Mouse (Mus musculus) cerebellum, adult 11 months (tissue): Measurements from ENCODE around the gene Pde11a.
A peak's percentile ranks its signal among the peaks of the same experiment; 100 is the strongest.

Experiments used
- DNase-seq: peaks from one replicate; pipeline ENCODE4 v3.0.0; 2022

Gene Pde11a

DNA sequence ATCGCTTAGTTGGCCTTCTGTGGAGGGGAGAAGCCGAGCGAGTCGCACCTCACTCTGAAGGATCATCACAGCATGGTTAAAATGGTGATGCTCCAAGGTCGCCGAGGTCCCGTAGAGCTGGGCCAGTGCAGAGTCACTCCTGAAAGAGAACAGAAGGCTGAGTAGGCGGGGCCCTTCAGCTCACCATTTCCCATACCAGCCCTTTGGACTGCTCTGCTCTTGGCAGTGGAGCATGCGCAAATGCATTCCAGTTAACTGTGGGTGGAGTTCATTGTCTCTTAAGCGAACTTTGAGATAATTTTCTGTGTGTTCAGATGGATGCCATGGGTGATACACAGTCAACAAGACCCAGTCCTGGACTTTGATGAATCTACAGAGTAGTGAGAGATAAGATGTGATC, 288.5 kb downstream of the Pde11a start:
- DNase-seq, result no peak

DNA sequence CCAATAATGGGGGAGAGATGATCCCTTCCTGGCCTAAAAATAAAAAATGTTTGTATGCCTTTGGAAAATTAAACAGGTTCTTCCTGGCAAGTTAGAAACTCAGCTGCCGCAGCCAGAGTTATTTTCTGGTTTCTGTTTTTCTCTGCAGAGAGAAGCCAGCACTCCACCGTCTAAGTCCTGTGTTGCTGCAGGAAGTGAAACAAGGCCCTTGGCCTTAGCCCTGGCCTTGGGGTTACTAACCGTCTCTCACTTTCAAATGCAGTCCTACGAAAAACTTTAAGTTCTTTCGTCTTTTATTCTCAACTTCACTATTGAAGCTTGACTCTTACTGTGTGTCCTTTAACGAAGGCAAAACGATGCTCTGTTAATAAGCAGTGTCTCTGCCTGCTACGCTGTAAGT, 289.0 kb downstream of the Pde11a start:
- DNase-seq, result no peak

DNA sequence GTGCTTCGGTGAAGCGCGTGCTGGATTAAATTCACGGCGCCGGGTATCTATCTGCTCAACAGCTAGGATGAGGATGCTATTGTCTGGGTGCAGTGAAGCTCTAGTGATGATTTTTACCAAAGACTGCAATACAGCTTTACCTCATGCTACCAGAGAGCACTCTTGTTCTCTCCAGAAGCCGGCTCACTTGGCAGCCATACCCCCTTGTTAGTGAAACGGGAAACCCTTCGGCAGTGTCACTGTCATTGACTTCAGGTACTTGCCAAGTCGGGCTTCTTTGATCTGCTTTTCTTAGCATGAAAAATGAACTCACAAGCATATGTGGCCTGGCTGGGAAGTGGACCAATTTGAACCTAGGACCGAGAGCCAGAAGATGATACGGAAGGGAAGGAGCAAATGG, 290.8 kb downstream of the Pde11a start:
- DNase-seq, result no peak

DNA sequence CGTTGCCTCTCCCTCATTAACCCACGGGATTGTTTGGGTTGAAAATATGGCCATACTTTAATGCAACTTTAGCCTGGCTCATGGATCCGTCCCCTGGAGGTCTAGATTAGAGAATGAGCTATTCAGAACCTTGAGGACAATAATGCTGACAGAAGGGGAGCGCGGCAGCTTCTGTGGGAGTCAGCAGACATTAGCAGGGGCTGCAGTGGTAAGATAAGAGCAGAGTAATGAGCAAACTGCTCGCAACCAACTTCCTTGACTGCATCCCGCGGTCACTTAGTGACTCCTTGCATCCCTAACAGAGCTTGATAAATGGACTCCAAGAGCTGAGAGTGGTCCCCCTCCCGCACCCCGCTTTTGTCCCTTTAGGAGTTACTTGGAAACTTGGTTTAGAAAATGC, 296.4 kb downstream of the Pde11a start:
- DNase-seq, result no peak

DNA sequence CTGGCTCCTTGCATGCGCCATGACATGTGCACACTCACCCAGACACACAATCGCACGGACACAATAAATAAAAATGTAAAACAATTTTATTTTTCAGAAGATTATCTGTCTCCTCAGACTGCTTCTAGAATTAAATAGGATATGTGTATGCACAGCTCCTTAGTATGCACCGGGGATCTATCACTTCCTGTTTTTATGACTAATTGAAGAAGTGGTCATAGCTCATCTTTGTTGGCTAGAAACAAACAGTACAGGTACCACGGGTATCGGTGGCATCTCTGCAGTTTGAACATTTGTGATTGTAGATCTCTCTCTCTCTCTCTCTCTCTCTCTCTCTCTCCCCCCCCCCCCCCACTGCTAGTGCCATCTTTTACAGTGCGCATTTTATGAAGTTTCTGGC, 298.5 kb downstream of the Pde11a start:
- DNase-seq, result no peak

DNA sequence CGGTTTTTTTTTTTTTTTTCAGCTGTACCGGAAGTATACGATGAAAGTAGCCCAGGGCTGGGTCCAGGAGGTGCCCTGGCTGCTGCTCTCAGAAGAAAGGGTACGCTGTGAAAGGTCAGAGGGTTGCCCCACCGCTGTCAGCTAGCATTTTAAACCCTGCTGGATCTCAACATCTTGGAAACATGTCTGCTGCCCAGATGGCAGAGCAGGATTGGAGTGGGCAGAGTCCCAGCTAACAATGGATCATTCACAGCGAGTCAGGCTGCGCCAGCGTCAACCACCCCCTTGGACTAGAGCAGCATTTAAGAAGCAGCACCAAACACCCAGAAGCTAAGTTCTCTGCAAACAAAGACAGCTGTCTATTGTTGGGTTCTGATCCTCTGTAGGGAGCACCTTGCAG, 308.5 kb downstream of the Pde11a start:
- peak; percentile 43 for DNase-seq

DNA sequence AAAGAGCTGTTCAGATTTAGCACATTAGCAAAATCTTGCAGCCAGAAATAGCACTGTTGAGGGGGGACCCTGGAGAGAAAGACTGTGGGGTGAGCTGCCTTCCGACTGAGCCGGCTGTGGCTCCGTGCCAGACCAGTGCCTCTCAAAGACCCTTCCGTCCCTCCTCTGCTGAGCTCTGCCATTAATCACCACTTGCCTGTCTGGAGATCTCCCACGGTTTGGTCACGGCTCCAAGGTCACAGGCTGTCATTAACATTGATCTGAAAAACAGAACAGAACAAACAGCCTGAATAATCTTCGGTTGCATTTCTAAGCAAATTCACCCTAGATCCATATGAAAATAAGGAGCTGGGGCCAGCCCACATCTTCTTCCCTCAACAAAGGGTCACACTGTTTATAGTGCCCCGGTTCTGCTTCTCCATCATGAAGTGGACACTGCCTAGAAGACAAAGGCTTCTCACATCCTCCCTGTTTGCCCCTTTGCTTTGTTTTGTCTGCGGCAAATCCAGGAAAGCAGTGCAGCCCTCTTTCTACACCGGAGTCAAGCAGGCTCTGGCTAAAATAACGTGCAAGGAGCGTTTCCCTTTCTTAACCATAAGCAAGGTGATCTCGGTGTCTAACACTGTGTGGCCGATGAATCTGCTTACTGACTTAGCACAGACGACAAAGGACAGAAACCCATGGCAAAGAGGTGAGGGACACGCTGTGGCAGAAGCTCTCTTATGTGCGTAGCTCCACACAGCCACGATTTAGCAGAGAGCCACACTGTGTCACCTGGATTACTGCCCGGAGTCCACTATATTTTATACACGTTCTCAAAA, 309.3 kb downstream of the Pde11a start:
- peak; percentile 27 for DNase-seq

DNA sequence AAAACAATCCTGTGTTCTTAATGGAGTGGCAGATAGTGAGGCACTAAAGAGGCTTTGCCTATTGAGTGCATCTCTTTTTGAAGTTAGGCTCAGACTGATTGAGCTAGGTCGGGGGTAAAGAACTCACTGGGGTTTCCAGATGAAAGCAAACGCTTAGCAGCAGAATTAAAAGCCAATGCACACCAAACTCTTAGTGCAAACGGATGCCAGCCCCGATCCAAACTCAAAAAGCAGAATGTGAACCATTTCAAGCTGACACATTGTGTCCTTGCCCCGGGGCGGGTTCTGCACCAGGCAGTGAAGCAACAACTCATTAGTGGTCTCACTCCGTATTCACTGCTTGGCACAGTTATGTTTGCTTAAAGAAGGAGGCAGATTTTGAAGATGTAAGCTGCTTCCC, 321.7 kb downstream of the Pde11a start:
- no peak for DNase-seq

DNA sequence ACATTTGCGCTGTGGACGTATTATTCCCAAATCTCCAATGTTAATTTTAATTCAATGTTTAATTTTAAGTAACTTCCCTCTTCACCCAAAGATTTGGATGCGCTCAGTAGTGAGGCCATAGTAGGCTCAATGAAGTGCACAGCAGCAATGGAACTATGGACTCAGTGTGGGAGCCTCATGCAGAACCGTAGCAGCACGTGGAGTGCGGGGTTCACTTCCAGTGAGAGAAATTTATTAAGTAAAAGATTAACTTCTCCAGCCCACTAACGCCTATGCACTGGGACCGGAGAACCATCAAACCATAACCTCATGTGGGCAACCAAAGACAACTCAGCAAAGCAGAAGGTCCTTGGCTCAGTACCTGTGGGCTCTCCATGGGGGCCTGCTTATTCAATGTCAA, 322.4 kb downstream of the Pde11a start:
- no peak for DNase-seq

DNA sequence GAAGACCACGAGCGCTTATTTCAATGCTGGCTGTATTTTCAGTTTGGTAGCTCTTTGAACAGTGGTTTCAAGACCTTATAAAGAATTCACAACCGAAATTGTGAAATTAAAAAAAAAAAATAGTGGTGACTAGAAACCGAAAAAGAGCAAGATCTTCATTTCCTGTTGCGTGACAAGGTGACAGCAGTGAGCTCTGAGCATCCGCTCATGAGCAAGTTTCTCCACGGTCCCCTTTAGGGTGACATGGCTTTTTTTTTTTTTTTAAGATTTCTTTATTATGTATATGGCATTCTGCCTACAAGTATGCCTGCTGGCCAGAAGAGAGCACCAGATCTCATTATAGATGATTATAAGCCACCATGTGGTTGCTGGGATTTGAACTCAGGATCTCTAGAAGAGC, 323.1 kb downstream of the Pde11a start:
- no peak for DNase-seq

DNA sequence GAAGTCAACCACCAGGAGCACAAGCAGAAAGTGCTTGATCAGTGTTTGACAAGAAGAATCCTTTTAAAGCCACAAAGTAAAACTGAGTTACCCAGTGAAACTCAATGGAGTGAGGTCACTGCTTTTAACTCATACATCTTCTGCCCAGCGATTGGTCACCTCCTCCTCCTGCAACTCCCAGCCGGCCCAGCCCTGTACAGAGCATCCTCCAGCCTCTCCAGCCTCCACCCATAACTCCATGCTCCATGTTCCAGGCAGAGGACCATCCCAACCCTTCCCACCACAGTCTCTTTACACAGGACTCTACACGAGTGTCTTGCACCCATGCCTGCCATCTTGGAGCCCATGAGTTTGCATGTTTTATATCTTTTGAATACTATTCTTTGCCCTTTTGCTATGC, 323.9 kb downstream of the Pde11a start:
- no peak for DNase-seq

DNA sequence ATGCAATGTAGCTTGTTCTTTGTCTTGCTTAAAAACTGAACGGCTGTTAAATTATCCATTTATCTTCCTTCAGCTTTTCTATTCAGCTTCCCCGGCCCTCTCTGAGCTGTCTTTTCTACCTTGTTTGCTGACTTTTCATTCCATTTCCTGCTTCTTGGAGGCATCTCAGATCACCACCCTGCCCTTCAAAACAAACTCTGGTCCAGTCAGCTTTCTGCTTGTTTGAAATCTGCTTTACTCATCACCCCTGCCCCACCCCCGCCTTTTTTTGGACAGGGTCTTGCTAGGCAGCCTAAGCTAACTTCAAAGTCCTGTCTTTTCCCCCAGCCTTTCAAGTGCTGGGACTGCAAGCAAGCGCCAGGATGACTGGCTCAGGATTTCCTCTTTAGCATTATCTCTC, 332.4 kb downstream of the Pde11a start:
- DNase-seq, result no peak

DNA sequence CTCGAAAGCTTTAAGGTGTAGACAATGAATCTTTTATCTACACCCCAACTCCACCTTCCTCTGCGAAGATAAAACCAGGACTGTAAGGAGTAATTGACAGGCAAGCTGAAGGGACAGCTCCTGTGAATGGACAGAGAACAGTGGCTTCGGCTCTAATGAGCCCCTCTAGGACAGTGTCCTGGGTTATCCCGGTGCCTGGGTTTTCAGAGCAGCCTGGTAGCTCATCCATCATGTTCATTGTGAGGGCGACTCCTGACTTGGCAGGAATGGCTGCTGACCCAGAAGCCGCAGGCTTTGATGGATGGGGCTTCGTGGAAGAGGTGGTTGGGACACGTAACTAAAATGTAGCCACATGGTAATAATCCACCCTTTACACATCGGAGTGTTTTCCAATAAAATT, 335.7 kb downstream of the Pde11a start:
- no peak for DNase-seq

DNA sequence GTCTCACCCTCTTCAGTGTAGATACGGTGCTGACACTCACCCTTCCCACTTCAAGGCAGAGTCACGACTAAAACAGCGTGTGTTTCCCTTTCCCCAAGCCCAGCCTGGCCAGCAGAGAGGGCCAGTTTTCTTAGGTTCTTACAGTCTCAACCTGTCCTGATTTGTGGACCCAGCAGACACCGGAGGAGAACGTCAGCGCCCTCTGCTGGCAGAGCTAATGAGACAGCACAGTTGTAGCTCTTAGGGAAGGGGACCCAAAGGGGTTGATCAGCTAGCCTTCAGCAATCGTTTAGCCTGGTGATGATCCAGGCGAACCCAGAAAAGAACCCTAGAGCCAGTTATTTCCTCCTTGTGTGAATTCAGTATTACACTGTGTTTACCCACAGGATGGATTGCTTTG, 337.2 kb downstream of the Pde11a start:
- DNase-seq, result peak; percentile 30

DNA sequence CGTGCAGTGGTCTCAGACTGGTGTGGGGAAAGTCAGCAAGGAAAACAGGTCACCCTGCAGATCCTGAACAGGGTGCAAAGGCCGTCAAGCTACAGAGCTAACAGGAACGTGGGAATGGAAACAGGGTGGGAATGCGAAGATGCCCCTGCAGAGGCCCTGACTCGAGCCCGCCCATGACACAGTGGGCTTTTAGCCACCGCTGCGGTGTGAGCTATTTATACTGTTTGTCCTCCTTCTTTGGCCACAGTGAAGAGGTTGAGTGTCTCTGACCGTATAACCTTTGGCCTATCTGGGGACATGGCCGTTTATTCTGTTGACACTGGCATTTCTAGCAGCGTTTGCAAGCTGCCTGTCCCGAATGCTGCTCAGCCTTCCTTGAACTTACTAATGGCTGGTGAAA, 338.9 kb downstream of the Pde11a start:
- no peak for DNase-seq

DNA sequence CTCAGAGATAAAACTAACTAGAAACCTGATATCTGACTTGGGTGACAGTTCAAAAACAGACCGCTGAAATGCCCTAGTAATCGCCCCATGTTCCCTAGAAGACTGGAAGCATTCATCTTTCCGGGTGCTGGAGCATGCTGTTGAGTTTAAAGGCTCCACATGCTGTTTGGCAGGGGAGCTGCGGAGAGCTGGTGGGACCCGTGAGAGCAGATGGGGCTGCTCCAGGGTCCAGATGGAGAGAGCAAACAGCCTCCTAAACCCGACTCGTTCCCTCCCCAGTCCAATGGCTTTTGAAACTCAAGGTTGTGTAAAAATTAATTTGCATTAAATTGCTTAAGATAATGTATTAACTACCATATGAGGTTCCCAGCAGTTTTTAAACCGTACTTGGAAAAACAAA, 339.9 kb downstream of the Pde11a start:
- peak; percentile 44 for DNase-seq

DNA sequence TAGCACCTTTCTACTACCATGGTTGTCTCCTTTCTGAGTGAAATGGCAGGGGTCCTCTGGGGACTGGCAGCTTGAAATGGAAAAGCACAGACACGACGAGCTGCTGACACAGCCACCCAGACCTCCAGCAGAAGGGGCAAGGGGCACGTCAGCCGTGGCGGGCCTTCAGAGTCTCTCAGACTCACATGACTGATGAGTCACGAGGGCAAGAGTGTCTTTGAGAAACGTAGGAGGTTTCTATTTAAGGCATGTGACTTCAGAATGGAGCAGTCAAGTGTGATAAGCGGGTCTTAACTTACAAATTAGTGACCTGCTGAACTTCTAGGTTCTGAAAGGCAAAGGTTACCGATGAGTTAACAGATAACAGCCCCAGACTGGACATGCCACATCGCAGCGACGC, 340.8 kb downstream of the Pde11a start:
- DNase-seq, result no peak

DNA sequence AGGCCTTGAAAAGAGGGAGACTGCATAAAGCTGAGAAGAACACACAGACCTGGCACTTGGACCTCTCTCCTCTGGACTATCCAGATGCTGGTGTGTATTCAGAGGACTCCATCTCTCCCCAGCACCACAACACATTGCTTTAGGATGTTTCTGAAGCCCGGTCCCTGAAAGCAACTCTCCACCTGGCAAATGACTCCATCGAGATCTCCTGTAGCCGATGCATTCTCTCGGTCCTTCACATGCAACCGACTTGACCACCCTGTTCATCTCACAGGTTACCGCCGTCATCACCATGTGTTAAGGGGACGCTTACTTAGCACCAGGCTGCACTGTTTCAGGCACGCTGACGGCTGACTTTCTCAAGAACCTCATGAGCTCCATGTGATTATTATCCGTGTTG, 343.7 kb downstream of the Pde11a start:
- no peak for DNase-seq

DNA sequence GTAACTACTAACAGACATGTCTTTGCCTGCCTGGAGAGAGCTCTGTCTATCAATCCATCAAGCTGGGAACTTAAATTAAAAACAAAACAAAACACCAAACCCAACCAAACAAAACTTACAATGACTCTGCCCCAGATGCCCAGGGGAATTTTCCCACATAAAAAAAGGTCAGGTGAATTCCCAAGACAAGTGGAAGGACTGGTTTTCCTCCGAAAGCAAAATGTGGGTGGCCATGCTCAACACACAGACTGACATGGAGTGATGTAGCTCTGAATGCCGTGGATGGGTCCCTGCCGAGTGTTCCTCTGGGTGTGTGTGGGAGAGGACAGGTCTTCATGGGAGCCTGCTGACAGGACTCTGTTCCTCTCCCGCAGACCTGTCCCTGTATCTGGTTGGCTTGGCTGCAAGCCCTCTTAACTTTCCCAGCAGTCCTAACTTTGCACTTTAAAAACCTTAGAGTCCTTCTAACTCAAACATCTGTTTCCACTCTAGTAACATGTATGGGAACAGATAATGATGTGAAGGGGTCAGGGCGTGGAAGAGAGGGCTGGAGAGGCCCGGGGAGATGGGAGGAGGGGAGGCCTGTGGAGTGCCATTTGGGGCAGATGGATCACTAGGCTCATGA, 346.9 kb downstream of the Pde11a start:
- DNase-seq, result no peak

DNA sequence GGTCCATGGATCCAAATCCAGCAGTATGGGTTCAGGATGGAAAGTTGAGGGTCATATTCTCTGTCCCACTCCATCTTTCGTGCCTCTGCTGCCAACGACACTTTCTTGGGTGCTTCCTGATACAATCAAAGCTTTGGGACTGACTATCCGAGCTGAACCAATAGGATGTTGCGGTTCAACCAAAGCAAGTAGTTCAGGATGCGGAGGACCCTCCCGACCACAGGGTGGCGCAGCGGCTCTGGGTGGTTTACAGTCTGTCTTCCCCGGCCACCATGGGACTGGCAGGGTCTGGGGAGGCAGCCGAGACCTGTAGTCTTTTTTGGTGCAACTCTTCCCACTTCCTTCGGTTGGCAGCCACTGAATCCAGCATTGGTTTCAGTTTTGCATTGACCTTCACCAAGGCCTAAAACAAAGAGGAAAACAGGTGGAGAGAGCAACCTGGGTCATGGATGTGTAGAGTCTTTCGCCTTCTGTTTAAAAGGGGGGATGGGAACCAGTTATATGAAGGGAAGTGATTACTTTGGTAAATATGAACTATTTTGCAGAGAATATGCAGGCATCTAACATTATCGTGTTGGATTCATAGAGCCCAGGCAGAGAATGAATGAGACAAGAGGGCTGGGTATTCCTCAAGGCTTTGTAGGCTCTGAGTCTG, 347.6 kb downstream of the Pde11a start:
- peak; percentile 42 for DNase-seq

DNA sequence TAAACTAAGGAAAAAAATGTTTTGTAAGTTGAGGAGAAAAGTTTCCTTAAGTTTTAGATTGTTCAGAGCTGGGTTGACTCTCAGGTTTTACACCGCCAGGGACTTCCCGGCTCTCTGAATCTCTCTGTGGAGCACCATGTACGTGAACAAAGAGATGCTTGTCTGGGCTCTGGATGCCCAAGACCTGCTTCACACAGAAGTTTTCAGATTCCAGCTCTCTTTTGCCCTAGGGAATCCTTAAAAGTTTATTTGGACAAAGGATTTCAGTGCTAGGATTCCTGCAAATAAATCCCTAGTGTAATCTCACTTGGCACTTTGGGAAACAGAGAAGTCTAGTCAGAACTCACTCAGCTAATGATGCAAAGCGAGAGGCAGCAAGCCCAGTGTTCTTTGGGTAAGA, 348.9 kb downstream of the Pde11a start:
- no peak for DNase-seq

DNA sequence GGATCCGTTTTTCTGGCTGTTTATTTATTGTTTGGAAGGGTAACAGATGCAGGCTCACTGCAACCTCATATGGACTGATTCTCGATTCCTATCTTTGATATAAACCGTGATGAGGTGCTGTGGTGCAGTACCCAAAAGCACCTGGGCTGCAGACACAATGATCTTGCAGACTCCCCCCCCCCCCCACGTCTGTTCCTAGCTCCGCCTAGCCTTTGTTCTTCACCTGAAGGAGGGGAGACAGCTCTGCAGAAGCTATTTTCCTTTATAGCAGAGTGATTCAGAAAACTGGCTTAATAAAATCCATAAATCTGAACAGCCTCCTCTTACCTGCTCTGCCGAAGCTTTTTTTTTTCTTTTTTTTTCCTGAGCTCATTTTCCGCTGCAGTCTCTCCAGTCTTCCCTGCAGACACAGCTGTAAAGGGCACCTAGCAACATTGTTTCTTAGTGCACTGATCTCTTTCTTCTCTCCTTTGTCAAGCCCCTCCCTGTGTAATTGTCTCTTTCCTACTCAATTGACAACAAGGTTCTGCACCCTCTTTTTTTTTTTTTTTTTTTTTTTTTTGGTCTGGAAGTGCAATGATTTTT, 349.7 kb downstream of the Pde11a start:
- DNase-seq, result no peak

DNA sequence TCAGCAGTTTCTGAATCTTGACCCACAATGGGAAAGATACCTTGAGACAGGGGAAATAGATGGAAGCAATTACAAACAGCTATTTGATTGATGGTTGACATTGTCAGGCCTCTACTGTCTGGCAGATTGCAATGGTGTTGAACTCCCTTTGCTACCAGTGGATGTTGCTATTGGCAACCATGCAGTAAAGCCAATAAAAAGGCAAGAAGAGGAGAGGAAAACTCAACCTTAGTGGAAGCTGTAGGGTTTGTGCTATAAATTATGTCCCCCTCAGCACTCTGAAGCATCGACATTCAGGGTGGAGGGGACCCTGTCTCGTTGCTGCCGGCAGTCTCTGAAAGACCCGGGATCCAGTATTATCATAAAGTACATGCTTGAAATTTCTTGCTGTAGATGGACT, 350.2 kb downstream of the Pde11a start:
- no peak for DNase-seq

DNA sequence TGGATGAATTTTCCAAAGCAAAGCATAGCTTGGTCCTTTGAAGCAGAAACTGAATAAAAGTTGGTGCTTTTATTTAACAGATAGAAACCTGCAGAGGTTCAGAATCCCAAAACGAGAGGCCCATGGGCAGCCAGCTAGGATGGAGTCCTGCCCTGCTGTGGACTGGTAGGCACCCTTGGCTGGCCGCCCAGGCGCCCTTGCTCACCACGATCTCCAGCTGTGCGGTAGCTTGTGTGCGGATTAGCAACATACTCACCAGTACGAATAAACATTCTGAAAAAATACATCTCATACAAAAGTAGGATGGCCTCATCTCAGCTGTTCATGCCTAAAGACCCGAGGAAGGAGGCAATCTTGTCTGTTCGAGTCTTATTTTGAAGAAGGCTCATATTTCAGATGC, 350.8 kb downstream of the Pde11a start:
- DNase-seq, result no peak
